Mouse (Mus musculus) R1 (cell line): ENCODE results near the gene Rhof.

Source experiments
- DNase-seq: peaks from one replicate; pipeline ENCODE4 v3.0.0-alpha.2; 2018; ENCODE audit warnings: low read depth, low spot score

Gene Rhof

DNA sequence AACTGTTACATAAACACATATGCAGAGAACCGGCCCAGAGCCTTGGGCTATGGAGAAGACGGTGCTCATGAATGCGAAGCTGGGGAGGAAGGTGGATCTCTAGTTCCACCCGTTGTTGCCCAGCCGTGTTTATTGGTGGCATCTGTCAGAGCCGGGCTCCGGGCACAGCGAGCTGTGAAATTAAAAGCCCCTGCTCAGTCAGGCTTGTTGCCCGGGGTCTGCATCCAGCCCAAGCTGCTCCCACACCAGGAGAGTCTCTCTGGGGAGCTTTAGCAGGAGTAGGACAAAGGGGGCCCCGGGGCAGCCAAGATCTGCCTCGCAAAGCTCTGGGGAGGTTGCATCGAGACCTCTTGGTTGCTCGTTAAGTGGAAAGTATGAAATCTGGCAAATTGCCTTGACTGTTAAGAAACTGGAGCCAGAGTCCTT, 22.2 kb downstream of the Rhof start:
- no peak for DNase-seq

DNA sequence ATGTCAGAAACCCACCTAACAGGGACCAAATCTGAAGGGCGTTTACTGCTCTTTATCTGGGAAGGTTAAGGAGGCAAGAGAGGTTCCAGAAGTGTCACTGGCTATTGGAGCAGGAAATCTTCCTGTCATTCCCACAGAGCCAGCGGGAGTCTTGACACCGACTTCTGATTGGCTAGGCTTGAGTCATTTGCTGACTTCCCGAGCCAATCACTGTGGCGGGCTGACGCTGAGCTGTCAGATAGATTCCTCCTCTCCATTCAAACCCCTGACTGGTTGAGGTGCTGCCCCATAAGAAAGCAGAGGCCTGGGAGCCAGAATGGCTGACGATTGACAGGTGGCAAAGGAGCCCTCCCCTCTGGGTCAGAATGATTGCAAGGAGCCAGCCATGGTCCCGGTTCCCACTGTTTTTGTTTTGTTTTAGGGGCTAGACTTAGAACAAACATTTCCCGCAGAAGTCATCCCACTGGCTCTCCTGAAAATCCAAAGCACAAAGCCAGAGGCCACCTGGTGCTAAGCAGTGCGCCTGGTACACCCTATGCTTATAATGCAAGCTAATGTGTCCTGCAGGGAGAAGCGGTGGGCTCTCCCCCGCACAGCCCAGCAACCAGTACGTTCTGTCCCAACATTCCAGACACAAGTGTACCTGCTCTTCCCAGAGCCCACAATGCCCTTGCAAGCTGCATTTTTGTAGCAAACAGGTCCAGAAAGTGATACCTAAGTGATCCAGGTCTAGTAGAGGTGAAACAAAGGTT, 22.9 kb downstream of the Rhof start:
- peak; percentile 58 for DNase-seq

DNA sequence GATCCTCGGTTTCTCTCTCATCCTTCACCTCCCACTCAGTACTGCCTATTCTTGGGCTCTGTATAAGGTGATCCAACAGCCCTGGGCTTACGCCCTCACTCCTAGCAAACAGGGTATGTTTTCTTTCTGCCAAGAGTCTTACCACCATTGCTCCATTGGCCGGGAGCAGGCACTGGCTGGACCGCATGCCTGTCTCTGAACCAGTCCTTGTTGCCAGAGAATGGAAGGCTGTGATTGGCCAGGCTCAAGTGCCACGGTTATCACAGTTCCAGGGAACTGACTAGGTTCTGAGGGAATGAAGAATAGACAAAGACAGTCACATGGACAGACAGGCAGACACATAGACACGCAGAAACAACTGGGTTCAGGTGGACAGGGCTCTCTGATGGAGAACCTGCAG, 27.7 kb downstream of the Rhof start:
- no peak for DNase-seq

DNA sequence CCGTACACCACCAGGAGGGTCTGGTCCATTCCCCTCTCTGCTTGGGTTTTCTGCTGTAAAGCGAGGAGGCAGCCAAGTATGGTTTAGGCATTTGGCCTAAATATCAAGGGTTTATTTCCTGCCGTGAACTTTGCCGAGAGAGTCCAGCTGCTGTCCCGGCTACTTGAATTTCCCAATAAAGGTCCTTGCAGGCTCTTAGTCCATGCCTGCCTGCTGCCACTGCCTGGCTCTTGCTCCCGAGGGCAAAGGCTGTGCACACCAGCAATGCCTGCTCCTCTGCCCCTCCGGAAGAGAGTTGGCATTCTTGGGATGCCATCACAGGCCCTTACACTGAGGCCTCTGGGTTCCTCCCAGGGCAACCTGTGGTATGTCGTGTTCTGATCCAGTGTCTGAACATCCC, 28.9 kb downstream of the Rhof start:
- DNase-seq = no peak

DNA sequence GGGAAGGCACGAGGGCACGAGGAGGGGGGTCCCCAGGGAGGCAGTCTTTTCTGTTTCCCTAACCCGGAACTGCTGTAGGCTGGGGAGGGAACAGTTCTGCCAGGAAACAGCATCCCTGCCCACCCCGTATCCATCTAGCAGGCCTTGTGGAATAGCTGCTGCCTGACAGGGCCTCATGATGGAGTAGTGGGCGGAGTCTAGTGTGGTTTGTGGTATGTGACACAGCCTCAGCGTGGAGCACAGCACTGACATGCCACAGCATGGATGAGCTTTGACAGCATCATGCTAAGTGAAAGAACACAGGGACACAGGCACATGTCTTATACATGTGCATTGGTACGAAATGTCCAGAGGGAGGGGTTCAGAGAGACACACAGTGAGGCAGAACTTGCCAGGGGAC, 30.1 kb downstream of the Rhof start:
- no peak for DNase-seq

DNA sequence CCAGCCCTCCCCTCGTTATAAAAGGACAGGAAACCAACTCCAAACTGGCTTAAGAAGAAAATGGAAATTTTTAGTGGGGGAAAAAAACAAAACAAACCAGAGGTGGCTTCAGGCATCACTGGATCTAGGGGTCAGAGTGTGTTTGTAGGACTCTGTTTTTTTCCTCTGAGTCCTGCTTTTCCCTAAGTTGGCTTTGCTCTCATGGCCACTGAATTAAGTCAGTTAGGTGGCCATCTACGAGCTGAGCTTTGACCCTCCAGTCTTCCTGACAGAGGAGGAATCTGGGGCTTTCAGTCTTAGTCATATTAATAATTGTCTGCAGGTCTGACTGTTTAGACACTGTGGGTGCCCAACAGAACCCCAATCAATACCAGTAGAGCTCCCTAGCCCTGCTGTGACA, 34.0 kb downstream of the Rhof start:
- DNase-seq = no peak

DNA sequence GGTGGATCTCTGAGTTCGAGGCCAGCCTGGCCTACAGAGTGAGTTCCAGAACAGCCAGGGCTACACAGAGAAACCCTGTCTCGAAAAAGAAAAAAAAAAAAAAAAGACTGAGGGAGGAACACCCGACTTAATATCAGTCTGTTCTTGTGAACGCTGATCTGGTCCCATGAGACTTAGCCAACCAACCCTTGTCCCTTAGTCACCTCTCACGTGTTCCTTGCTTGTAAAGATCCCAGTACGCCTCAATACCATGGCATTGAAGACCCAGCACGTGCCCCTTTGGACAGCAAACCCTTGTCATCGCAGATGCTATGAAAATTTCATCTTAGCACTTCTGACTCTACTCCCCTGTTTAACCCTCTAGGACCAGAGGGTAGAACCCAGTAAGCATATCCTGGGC, 36.2 kb downstream of the Rhof start:
- DNase-seq = no peak

DNA sequence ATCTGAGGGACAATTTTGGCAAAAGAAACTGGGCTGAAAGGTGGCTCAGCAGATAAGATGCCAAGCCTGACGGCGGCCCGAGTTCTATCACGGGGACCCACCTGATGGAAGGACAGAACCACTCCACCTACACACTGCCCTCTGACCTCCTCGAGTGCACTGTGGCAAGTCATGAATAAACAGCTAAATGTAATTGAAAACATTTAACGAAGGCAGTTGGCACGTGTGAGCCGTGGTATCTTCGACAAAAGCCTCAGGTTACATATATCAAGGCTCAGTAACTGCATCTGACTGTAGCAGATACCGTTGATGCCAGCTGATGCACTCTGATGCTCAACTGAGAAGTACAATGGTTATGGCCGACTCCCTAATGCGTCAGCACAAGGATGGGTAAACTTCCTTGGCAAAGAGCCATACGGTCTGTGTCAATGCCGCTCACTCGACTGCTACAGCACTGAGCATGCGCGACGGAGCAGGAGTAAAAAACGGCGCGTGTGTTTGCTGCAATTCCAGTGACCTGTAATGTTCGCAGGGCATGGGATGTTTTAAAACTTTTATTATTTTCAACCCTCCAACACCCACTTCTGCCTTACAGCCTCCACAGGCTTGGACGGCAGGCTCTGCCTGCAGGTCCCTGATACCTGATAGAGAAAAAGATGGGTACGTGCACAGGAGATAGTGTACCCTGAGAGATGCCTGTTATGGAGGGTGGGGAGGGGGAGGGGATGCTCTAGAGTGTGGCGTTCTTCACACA, 38.1 kb downstream of the Rhof start:
- peak; percentile 36 for DNase-seq

DNA sequence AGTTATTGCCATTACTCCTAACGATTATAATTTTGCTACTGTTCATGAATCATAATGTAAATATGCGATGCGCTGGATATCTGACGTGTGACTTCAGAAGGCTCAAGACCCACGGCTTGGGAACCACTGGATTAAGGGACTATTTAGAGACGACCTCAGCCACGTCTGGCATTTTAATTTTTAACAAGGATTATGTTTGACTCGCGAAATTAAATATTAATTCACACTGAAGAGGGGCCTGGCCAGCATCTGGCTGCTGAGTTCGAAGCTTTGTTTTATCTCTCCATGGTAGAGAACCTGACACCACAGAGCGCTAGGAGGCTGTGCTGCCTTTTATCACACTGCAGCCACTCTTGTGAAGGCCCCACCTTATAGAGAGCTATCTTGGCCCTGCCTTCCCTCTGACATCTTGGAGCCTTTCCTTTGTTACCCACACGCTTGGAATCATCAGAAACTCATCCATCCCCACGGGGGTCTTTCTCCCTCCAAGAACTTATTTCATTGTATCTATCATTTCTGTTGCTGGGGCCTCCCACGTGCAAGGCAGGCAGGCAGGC, 39.3 kb downstream of the Rhof start:
- no peak for DNase-seq

DNA sequence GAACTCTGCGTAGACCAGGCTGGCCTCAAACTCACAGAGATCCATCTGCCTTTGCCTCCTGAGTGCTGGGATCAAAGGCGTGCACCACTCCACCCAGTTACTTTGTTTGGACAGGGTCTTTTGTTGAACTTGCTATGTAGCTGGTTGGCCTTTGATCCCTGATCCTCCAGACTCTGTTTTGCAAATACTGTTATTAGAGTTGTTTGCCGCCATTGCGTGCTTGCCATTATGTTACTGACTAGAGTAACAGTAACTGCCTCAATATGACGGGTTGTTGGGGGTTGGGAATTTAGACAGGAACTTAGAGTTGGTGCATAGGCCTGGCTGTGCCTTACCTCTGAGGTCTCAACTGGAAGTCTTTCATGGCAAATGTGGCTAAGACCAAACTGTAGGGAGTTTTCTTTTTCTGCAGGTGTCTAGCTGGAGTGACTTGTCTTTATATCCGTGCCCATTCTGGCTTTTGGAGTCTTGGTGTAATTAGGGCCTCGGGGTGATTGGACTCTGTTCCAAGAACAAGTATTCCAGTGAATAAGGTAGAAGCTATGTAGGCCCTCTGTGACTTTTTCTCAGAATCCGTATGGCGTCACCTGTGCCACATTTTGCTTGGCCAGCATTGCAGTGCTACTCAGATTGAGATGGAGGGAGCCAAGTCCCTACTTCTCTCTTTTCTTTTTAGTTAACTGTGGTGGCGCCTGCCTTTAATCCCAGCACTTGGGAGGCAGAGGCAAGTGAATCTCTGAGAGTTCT, 41.8 kb downstream of the Rhof start:
- no peak for DNase-seq

DNA sequence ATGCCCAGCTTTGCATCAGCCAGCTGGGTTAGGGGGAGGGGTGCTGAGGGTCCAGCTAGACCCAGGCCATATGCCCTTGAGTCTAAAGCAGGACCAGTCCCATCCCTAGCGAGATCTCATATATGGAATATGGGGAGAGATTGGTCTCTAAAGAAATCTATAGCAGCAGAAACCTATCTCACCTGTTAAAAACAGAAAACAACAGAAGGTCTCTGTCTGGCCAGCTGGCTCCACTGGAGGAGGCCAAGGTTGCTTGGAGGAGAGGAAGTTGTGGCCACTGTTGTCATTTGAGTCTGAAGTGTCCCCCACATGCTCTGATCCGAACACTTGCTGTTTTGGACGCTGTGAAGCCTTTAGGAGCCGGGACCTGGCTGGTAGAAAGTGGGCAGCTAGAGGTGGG, 43.7 kb downstream of the Rhof start:
- DNase-seq = no peak

DNA sequence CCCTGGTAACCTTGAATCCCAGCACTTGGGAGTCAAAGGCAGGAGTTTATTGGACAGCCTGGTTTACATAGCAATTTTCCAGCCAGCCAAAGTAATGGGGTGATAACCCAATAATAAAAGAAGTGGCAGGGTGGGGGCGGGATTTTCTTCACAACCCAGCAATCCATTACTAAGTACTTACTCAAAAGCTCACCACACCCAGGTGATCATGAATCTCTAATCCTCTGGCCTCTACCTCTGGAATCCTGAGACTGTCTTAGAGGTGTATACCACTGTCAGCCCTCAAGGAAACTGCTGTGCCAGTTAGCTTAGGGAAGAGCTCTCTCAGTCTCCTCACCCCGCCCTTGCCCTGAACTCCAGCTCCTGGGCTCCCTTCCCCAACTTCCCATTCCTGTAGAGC, 46.0 kb downstream of the Rhof start:
- DNase-seq = peak; percentile 46

DNA sequence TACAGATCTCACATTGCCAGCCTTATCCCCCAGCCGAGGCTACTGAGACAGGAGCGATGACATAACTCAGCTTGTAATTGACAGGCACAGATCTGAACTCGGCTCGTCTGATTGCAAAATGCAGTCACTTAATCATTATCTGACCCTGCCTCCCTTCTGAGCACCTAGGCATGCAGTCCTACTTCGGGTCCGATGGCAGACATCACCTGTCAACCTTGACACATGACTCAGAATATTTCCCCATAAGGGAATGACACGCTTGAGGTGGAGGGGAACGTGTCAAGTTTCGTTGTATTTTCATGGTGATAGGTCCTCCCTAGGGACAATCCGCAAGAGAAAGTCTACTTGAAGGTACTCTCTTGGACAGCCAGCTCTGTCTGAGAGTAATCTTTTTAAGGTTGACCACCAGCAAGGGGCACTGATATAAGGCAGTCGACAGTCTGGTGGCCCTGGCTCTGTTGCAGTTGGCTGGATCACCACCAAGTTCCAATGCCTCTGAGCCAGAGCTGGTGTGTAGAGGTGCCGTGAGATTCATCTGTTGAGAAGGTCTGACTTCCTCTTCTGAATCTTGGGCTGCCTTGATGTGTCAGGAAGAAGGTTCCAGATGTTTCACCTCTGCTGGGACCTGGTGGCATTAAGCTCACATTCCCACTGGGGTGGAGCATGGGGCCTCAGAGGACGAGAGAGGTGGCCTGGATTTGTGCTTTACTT, 49.0 kb downstream of the Rhof start:
- no peak for DNase-seq

DNA sequence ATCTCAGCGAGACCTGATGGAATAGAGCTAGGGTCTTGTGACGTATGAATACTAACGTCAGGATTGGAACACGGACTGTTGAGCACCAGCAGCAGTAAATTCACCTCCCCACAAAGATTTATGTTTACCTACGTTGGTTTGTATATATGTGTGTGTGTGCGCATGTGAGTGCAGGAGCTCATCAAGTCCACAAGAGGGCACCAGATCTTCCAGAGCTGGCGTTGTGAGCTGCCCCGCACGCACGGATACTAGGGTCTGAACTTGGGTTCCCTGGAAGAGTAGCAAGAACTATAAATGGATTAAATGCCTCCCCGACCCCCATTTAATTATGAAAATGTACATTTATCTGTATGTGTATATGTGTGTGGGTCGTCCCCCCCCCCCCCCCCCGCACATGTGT, 52.0 kb downstream of the Rhof start:
- DNase-seq = peak; percentile 71

DNA sequence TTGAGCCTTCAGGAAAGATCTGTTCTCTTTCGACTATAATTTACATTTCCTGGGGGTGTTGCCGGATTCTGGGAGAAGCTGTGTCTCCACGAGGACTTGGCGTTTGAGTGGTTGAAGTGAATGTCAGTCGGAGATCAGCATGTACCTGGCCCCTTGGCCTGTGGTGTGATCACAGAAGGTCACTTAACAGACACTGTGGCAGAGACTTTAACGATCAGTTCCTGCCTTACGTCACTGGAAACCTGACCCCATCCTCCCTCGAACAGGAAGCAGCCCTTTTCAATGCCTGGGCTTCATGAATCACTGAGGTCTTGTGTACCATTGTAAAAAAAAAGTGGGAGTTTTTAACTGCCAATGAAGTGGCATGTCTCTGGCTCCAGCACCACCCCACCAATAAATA, 52.5 kb downstream of the Rhof start:
- DNase-seq = peak; percentile 50

DNA sequence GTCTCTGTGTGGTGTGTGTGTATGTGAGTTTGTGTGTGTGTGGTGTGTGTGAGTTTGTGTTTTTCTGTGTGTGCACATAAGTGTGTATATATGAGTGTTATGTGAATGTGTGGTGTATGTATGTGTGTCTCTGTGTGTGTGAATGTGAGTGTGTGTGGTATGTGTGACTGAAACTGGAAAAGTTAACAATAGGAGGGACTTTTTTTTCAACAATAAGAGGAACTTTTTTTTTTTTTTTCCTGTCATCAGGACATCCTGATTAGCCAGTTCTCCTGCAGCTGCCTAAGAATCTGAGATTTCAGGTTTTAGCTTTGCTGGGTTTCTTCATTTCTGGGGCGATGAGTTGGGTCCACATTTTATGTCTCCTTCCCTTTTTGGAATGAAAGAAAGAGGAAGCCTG, 52.9 kb downstream of the Rhof start:
- no peak for DNase-seq

DNA sequence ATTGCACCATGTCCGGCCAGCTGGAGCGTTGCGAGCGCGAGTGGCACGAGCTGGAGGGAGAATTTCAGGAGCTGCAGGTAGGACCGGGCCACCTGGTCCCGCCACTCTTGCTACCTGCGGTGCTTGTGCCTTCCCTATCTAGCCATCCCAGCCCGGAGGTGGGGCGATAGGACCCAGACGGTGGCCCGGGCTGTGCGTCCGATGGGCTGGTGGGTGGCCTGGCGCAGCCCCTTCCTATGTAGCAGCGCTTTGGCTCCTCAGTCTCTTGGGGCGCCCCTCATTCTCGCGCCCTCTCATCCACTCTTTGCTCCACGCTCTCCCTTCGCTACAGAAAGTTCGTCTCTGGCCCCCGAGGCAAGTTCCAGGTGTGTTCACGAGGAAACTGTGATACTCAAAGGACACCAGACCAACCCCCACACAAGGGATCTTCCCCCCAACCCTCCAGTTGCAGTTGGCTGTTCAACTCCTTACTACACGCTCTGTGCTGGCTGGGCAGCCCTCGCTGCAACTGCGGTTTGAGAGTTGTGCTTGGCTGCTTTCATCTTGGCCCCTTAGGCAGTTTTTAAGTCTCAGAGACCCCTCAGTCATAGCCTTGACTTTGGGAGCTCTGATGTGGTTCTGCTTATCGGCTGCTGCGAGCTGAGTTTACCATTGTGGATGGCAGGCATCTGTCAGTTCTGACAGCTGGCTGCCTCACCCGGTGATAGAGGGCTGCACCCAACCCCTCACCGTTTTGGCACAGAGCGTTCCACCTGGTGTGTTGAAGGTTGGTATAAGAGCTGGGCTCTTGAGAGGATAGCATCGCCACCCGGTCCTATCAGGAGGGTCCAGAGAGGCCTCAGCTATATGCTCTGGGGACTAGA, 55.8 kb downstream of the Rhof start:
- peak; percentile 71 for DNase-seq

DNA sequence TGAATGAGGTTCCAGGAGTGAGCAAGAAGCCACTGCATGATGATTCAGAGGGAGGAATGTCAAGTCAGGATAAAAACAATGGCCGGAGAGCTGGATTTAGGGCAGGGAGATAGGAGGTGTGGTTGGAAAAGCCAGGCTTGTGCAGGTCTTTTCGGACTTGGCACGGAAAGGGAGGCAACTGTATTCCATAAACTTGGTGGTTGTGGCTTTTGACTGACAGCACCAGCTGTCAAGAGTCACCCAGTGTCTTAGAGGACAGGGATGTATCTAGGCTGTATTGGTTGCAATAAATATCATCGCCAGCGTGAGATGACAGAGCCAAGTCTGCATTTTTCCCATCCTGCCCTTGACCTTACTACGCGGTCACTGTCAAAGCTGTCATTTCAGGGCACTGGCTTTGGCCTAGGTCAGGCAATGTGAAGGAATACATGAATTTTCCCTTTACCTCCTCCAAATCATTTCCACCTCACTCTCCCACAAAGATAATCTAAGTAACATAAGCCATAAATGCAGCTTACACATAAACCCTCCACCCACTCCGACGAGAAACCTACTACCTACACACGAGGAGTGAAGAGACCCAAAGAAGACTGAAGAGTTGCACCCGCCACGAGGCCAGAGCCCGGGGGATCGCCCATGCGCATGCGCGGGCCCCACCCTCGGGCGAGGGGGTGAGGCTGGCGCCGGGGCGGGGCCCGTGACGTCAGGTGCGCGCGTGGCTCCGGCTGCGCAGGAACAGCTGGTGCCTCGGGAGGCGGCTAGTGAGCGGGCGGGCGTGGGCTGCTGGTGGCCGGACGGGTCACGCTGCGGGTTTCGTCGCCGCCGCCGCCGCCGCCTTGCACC, 56.7 kb downstream of the Rhof start:
- DNase-seq = peak; percentile 88

DNA sequence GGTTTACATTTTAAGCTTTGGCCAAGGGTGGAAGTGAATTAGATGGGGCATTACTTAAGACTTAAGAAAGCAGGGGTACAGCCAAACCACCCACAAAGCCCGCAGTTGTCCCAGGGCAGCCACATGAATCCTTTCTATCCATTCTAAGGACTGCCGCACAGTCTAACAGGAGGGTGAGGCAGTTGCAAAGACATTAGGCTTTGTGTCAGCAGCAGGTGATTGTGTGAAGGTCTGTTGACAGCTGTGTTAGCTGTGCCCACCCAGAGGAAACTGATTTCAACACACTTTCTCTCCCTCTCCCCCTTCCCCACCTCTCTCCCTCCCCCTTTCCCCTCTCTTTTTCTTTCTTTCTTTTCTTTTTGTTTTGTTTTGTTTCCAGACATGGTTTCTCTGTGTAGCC, 63.8 kb downstream of the Rhof start:
- no peak for DNase-seq

DNA sequence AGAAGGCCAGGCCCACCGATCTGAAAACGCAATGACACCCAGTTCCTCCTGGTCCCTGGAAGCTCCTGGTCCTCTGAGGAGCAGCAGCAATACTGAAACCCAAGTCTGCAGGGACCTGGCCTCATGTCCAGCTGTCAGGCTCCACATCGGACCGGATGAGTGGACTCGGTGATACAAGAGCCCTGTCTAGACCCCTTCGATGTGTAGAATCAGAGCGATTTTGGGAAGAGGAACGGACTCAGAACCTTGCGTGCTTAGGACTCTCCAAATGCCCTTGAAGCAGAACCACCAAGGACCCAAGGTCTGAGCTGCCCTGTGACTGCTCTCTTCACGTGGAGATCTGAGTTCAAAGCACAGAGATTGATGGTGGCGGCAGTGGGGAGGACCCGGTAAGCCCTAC, 64.4 kb downstream of the Rhof start, which contains the start of gene Tmem120b:
TSS of gene Tmem120b (plus strand) at position 301 of the 400 bp plus-strand sequence.
- no peak for DNase-seq
